Mouse (Mus musculus) erythroblast, embryonic 14.5 days (primary cell): ENCODE data around the gene Col15a1.

ENCODE experiments used
- GATA1 ChIP-seq: IDR thresholded peaks from 2 replicates; pipeline ENCODE4 v1.6.1; 2012; ENCODE audit warnings: low read length, inconsistent platforms, mixed read lengths
- TAL1 ChIP-seq: IDR thresholded peaks from 3 replicates; pipeline ENCODE4 v1.6.1; 2012; ENCODE audit warnings: low read length, inconsistent platforms, mixed read lengths

DNA sequence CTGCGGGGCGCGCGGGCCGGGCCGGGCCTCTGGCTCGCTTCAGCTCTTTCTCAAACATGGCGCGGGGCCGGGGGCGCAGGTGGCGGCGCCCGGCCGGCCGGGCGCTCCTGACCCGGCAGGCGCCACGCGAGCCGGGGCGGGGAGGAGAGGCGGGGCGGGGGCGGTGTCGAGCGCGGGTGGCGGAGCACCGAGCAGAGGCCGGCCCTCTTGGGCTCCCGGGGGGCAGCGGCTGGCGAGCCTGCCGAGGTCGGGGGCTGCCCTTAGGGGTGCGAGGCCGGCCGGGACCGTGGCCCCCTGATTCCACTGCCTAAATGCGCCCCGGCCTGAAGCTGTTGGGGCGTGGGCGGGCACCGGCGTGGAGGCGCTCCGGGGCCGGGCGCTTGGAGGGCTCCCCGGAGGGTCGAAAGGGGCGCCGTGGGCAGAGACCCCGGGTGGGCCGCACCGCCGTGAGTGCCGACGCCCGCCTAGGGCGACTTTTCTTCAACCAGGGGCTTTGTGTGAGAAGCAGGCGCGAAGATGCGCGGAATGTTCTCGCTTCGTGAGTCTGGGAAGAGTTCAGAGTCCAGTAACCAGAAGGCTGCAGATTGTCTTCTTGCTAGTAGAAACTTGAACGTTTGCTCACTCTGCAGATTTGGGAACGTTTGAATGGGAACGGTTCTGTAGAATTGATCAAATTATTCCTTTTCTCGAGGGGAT lies 145.6 kb downstream of the Col15a1 start:
- TF ChIP-seq GATA1 (no peak), TAL1 (no peak)
